Mouse (Mus musculus) stomach, adult 2 months (tissue): ENCODE results near the gene Cep83. TPM values are rescaled to one million over a fixed set of nuclear protein-coding genes. Genes with fewer than 3 reads are reported as not detected.

ENCODE experiments used
- polyA plus RNA-seq: library from polyadenylated mRNA; depleted of rRNA; stranded (reverse); fragments of >200 nt; gene quantifications from 2 replicates; pipeline ENCODE4 v1.2.3, GENCODE M21; 2012; rRNA removed

Gene Cep83
- 1.8 and 3.3 TPM in 2 replicates for polyA plus RNA-seq

GRCm38 (mm10) chr10:94688420-94689175, at the start of gene Cep83:
TSS of gene Cep83 (plus strand) at chr10:94688654.

